Mouse (Mus musculus): ENCODE data around the gene Proca1.

DNA sequence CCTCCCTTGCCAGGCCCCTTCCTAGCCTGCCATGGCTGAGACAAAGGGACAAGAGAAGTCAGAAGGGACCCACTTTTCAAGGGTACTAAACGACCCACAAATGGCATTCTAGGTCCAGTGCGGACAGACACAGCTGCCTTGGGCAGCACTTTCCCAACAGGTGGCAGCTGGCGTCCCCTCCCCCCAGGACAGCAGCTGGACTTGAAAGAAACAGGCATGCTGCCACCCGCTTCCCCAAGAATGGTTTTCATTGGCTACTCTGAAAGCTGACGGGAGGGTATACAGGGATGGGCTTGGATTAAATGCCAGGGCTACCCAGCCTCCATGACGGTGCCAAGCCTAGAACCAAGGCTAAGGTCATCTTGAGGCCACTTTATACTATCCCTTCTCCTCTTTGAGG is 30.7 kb upstream of the Proca1 start:
- TF ChIP-seq CTCF (IDR thresholded peaks at IDR 0.05; ENCODE audit: extremely low read depth, insufficient read length, insufficient replicate concordance, low read depth, low read length) (no peak), POLR2A (IDR thresholded peaks at IDR 0.05; ENCODE audit: low read depth, low read length) (no peak)

Data from small intestine, adult 2 months (tissue).